Mouse (Mus musculus): ENCODE data around the gene Lrrc20. TPM values are rescaled to one million over a fixed set of nuclear protein-coding genes. Genes with fewer than 3 reads are reported as not detected.

The Lrrc20 gene
- total RNA-seq, 2 experiments from 2014 or later, result 18.7 to 21.7 TPM

DNA sequence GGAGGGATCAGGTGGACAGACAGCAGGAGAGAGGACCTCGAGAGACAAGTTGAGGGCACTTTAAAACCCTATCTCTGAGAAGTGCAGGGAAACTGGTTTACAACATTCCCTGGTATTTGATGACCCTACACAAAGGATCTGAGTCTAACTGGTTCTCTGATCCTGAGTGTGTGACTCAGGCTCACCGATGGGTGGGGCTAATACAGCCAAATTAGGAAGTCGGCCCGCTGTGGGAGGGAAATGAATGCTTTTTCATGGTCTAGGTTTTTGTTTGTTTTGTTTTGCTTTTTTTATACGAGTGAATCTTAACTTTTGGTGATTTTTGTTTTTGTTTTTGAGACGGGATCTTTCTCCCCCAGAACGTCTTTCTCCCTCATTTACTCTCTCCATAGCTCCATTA is 6.7 kb upstream of the Lrrc20 start:
- no peak for DNase-seq (ENCODE audit: low spot score in 2 of 2)

DNA sequence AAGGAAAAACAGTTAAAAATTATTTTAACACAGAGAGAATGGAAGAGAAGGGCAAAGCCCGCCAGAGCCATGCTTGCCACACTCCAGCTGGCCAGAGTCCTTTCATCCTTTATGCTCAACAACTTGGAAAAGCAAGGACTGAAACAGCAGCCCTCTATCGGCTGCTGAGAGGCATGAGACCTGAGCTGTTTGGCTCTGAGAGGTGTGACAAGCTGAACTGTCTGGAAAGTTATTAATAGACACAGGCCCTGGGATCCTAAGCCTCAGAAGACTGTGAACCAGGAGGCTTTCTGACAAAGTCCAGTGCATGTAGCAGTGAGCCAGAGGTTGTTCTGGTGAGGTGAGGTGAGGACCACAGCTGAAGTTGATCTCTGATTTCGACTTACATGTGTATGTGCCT is 2.0 kb upstream of the Lrrc20 start:
- DNase-seq (ENCODE audit: low spot score in 2 of 2), result no peak

DNA sequence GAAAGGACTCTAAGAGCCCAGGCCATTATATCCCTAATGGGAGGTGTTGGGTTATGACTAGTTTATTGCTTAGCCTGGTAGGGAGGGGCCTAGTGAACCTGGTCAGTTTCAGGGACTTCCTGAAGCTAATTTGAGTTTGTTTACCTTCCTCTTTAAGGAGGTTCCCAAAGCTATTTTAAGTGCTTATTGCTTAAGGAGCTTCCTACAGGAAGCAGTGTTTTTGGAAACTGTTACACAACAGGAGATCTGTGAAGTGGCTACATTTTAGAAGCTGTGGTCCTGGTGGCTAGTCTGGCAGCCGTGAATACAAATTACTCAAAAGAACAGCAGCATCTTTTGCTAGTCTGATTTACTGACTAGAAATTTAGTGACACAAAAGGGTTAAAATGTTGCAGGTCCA is 1.3 kb upstream of the Lrrc20 start:
- no peak for DNase-seq (ENCODE audit: low spot score in 2 of 2)

DNA sequence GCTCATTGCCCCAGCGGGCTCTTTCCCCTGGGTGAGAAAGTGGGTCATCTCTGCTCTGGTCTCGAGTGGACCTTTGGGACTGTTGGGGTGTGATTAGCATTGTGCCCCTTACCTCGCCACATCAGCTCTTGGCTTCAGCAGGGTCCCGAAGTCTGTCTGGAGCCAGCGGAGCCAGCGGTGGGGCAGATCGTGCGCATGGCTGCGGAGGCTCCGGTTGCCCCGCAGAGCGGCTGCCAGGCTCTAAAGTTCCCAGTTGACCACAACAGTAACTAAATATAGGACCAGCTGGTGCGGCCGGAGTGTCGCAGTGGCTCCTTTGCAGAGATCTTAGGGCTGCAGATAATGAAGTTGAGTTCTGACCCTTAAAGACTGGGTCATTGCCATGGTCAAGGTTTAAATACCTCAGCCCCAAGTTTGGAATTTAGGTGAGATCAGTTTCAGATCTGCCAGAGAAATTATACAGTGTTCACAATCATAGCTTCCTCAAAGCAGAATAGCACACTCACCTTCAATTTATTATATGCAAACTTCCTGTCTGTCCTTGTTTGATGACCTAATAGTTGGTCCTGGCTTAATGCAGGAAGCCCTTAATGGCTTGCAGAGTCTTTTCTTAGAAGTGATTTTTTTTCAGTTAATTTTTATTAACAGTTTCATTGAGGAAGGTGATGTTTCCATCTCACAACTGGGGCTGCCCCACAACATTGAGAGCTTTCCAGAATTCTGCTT is 1.0 kb downstream of the Lrrc20 start:
- no peak for DNase-seq (ENCODE audit: low spot score in 2 of 2)

DNA sequence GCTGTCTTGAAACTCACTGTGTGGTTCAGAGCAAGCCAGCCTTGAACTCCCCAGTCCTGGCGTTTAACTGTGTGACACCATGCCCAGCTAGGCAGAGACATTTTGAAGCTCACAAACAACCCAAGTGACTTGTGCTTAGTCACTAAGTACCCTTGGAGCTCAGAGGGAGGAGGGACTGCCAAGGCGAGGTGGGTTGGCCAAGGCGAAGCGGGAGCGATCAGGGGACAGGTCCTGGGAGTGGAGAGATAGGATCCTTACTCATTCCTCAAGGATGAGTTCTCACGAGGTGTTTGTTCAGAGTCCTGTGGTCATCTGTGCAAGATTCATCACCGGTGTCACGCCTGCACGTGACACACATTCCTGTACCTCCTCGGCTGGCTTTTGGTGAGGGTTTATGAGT is 3.9 kb downstream of the Lrrc20 start:
- DNase-seq (ENCODE audit: low spot score in 2 of 2), result no peak

DNA sequence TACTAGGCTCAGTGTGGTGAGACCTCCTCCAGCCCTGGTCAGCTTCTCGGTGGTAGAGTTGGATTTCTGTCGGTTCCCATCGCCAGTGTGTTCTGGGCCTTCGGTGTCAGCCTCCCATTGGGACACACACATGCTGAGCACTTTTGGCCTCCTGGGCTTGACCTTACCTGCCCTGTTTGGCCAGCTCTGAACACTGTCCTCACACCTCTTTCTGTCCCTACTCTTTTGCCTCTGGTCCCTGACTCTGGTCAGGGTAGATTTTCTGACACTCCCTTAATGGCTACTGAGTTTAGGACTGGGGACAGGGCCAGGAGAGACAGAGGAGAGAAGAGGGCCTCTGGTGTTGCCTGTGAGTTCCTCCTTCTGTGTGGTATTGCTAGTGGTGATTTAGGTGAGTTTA is 4.3 kb downstream of the Lrrc20 start:
- DNase-seq (ENCODE audit: low spot score in 2 of 2), result no peak

DNA sequence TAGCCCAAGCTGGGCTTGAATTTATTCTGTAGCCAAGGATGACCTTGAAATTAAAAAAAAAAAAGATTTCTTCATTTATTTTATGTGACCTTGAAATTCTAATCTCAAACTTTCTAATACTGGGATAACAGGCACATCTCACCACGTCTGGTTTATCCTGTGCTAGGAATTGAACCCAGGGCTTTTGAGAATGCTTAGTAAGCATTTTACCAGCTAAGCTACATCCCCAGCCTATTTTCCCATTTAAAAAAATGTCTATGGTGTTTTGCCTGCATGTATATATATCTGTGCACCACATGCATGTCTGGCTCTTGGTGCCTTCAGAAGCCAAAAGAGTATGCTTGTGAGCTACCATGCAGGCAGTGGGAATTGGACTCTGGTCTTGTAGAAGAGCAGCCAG is 4.9 kb downstream of the Lrrc20 start:
- DNase-seq (ENCODE audit: low spot score in 2 of 2), result no peak

DNA sequence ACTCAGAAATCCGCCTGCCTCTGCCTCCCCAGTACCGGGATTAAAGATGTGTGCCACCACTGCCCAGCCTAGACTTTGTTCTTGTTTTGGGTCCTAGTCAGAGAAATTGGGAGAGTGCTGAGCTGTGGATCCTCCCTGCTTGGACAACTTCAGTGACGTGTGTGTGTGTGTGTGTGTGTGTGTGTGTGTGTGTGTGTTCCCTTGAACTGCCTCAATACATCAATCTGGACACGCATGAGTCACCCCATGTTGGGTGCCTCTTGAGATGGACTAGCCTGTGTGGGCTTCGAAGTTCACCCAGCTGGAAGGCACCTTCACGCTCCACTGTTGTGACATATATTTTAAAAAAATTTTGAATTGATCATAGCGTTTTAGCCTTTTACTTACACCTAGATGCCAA is 7.2 kb downstream of the Lrrc20 start:
- no peak for DNase-seq (ENCODE audit: low spot score in 2 of 2)

DNA sequence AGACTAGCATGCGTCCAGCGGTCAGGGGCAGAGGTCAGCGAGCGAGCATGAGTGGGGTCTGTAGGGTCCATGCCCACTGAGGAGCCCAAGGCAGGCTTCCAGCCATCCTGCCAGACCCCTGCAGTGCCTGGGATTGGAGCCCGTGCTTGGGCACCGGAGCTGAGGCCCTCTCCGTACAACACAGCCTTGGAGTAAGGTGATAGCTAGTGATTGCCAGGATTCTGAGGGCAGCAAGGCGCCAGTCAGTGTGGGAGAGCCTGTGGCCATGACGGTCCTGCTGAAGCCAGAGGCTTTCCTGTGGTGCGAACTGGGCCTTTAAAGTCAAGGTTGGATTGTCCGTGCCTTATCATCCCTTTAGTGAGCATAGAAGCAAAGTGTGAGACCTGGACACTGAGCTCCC is 9.2 kb downstream of the Lrrc20 start:
- no peak for DNase-seq (ENCODE audit: low spot score in 2 of 2)

DNA sequence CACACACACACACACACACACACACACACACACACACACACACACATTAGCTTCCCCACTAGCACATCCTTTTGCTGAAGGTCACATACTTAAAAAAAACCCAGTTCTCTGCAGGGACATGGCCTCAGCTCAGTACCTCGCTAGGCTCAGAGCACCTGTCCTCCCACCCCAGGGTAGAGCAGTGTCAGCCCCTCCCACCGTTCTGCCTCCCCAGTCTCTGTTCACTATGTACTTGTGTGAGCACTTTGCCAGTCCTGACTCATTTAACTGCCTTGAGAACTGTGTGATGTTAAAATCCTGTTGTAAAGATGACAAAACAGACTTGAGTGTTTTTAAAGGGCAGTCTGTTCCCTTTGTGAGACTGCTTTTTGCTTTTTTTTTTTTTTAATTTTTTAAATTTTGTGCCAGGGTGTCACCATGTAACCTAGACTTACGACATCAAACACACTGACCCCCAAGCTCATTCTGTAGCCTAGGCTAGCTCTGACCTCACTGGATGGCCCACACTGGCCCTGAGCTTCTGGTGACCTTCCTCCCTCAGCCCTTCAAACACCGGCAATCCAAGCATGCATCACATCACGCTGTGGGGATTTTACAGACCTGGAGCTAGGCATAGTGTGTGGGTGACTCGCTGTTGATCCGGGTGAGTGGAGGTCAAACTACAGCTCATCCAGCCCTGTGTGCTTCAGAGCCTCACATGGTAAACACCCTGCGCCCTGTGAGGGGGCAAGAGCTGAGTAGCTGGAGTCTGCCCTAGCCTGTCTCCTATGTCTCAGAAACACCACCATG is 11.1 kb downstream of the Lrrc20 start:
- no peak for DNase-seq (ENCODE audit: low spot score in 2 of 2)

DNA sequence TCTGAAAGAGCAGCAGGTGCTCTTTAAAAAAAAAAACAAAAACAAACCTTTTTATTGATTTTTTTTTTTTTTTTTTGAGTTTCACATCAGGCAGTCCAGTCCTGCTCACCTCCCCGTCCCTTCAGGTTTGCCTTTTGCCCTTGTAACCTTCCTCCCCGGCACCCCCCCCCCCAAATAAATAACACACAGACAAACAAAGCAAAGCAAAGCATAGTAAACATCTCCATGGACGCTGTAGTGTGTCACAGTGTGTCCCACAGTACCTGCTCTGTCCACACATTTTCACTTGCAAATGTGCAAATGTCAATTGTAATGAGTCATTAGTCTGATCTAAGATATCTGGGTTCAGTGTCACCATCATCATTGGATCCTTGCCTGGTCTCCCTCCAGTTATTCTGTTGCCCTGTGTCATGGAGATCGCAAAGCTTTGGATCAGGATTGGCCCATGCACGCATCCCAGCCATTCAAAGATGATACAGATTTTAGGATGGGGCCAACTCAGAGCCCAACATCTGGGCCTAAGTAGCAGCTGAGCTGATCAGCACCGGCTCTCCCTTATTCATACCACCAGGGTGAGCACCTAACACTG is 13.0 kb downstream of the Lrrc20 start:
- DNase-seq (ENCODE audit: low spot score in 2 of 2), result no peak

DNA sequence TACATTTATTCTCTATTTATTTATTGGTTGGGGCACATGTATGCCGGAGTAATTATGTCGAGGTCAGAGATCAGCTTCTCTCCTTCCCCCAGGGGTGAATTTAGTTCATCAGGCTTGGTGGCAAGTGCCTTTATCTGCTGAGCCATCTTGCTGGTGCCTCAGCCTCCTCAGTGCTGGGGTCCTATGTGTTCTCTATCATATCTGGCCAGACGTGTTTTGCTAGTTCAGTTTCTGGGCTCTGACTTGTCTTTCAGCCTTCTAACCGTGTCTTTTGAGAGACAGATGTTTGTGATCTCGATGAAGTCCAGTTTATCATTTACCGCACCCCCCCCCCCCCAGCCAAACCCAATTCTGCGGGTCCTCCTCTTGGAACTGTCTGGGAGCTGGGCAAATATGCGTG is 16.0 kb downstream of the Lrrc20 start:
- DNase-seq (ENCODE audit: low spot score in 2 of 2), result no peak

DNA sequence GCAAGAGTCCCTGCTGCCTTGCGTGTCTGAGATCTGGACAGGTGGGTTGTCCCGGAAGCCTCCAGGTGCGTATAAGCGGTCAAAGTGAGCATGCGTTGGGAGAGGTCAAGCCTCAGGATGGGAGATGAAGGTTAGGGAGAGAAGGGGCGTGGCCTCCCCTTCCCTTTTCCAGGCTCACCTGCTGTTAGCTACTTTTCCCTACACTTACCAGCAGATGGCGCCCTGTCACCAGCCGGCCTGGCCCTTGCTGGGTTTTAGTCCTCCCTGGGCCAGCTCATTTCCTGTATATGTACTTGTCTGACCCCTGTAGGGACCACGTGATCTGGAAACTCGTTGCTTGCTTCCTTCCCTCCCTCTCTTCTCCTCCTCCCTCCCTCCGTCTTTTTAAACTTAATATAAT is 16.4 kb downstream of the Lrrc20 start:
- peak; percentile 83 for DNase-seq (ENCODE audit: low spot score in 2 of 2)

DNA sequence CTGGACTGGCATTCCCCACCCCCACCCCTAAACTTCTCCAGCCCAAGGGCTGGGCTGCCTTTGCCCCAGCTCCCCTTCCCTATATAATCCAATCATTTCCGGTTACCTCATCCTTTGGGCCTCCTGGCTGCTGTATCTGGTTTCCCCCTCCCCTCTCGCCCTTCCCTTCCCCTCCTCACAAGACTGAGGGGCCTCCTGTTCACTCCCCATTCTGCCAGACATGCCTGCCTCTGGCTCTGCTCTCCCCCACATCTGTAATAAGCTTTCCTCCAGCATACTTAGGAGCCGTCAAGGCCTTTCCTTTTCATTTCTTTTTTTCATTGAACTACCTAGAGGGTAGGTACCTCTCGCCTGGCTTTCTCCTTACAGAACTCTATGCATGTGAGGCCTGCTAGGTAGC is 19.9 kb downstream of the Lrrc20 start:
- DNase-seq (ENCODE audit: low spot score in 2 of 2), result no peak

DNA sequence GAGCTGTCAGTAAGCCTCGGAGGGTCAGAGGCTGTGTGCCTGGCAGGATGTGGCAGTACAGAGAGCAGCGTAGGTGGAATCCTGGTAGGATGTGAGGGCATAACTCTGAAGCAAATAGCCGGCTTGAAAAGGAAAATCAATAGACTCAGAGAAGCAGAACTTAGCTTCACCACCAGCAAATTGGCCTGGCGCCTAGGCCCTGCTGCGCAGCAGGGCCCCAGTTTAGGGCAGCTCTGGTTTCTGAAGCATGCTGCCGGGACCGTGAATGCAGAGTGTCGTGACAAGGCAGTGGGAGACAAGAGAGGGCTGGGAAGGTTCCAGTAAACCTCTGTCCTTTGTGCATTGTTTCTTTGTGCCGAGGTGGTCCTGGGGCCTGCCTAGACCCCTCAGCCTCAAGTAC is 20.6 kb downstream of the Lrrc20 start:
- DNase-seq (ENCODE audit: low spot score in 2 of 2), result no peak

DNA sequence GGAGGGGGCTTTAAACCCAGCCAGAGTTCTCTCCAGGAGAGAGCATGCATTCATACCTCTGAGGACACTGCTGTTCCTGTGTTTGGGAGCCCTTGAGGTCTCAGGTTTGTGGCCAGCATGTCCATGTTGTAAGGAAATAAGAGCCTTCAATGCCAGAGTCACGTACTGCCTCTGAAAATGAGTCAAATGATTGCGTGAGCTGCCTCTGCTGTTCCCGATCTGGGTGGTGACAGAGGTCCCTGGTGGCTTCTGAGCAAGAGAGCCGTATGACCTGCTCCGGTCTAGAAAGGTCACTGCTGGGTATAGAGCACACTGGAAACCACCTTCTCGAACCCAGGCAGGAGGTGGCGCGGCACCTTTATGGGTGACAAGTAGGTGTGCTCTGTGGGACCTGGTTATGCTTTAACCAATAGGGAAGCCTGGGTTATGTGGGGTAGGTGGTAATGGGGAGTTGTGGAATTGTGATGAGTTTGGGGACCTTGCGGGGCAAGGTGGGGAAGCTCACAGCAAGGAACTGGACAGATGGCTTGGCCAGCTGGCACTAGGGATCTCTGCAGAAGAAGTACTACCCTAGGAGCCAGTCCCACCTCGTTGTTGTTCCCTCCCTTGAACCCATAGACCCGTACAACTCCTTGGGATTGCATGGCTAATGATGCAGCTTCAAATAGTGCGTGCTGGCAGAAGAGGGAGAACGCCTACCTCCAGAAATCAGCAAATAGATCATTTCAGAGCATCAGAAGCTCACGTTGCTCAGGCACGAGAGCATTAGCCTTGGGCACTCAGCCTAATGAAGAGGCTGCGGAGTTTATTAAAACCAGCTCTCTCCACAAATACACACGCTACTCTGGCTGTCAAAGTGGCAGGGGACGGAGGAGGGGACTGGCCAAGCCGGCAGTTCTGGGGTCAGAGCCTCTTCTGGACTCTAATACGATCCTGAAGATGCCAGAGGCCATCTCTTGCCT is 24.2 kb downstream of the Lrrc20 start:
- no peak for DNase-seq (ENCODE audit: low spot score in 2 of 2)

DNA sequence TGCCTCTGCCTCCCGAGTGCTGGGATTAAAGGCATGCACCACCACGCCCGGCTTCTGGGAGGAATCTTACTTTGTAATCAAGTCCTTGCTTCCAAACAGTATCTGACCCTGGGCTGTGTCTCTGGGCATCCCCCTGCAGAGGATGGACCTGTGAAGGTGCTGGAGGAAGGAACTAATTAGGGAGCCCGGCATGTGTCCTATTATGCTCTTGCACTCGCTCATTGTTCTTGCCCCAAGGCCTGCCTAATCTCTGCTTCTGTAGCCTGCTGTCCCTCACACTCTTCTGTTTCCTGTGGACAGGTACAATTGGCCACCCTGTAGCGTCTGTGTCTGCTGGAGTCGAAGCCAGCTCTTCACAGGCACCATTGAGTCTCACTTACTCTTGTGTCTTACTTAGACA is 25.2 kb downstream of the Lrrc20 start:
- DNase-seq (ENCODE audit: low spot score in 2 of 2), result no peak

DNA sequence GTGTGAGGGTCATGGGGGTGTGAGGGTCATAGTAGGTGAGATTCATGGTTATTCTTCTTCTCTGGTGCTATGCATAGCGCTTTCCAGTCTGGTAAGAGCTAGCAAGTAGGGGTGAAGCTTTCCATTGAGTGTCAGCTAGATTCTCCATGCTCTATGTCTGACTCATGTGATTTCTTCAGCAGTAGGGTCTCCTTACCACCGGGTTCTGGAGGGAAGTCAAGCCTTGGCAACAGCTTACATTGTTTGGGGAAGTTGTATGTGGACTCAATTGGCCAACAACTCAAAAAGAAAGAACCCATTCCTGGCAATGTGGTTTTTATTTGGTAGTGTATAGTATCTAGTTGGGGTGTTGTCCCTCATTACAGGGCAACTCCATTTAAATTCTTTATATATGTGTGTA is 28.5 kb downstream of the Lrrc20 start:
- DNase-seq (ENCODE audit: low spot score in 2 of 2), result no peak

DNA sequence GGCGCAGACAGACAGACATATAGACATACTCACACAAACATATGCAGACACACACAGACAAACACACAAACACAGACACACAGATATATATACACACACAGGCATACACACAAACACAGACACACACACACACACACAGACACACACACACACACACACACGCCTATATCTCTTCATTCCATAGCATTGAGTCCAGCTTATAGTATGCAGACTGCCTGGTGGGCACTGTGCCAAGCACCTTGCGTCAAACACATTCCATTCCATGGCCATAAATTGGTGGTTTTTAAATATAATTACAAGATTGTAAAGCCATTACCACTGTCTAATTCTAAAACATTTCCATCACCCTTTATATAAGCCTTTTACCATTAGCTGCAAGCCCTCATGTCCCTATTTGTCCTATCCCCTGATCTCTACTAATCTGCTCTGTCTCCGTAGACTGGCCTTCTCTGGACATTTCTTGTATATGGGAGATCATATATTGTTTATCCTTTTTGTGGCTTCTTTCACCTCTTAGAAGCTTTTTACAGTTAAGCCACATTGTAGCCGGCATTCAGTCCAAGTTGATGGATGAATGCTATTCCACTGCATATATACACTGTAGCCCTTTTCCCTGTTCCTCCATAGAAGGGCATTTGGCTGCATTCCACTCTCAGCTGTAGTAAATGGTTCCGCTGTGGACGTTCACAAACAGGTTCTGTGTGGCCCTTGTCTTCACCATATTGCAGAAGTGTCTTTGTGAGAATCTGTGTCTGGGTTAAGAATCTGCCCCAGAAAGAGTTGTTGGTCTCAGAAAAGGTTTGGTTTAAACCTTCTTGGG is 31.0 kb downstream of the Lrrc20 start:
- no peak for DNase-seq (ENCODE audit: low spot score in 2 of 2)

DNA sequence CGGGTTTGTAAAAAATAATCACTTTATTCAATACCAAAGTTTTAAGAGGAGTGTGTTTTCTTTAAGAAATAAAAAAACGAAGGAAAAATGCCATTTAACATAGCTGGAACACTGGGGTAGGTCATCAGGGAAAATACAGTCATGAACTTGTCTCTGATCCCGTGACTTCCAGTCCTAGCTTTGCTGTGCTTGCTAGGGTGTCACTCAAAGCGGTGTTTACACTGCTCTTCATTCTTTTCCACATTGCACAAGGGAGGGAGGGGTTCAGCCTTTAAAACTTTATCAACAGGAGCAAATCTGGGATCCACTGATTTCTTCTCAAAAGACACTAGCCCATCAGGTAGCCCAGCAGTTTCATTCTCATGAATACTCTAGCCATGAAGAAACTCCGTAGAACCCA is 34.3 kb downstream of the Lrrc20 start:
- no peak for DNase-seq (ENCODE audit: low spot score in 2 of 2)

DNA sequence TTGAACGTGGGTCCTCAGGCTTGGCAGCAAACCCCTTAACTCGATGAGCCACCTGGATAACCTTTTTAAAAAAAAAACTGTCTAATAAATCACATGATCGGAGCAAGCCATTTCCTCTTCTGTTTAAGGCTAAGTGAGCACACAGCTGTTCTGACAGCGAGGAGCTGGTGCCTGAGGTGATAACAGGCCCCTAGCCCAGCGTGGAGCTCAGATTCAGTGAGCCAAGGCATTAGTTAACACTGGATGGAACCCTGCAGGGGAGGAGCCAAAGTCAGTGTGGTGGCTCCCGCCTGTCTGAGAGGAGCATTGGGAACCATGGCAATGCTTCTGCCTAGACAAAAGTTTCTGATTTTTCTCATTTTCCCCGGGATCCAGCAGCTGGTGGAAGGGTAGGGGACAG is 35.2 kb downstream of the Lrrc20 start:
- DNase-seq (ENCODE audit: low spot score in 2 of 2), result no peak
